Mouse (Mus musculus) heart, adult 2 months (tissue): Measurements from ENCODE around the gene Sacm1l.

Experiments used
- CTCF ChIP-seq: fragments of 200-600 bp; IDR thresholded peaks from 2 replicates; pipeline ENCODE4 v1.8.1; 2022; ENCODE audit warnings: antibody characterized with exemption, mild to moderate bottlenecking, moderate library complexity
- POLR2A ChIP-seq: fragments of 200-500 bp; IDR thresholded peaks from 2 replicates; pipeline ENCODE4 v1.6.1; 2011; ENCODE audit warnings: mild to moderate bottlenecking, low read depth, low read length, control low read depth; ENCODE audit not compliant: insufficient read depth

GRCm38 (mm10) chr9:123491917-123492585 lies 37.5 kb upstream of the Sacm1l start:
- TF ChIP-seq POLR2A, result no peak
- TF ChIP-seq CTCF, result no peak
